Mouse (Mus musculus) CH12.LX (cell line): ENCODE measurements around the gene Lrrc4b. TPM values are rescaled to one million over a fixed set of nuclear protein-coding genes. Genes with fewer than 3 reads are reported as not detected.

ENCODE experiments used
- DNase-seq: peaks from one replicate; pipeline ENCODE4 v3.0.0-alpha.2; 2013; ENCODE audit errors: extremely low read depth
- H3K27ac ChIP-seq: 2 replicates; pipeline ENCODE4 v1.5.1; 2012; ENCODE audit warnings: low read depth, mild to moderate bottlenecking, control low read depth, moderate library complexity; ENCODE audit not compliant: insufficient read depth
- H3K27me3 ChIP-seq: replicated peaks from 2 replicates; pipeline ENCODE3; 2012; ENCODE audit warnings: inconsistent platforms
- H3K36me3 ChIP-seq, 2 experiments: replicated peaks in 1 of 2; 2 replicates each; pipeline versions ENCODE3 to v1.6.1; 2012; ENCODE audit warnings: inconsistent platforms in 1 of 2, low read length in 1 of 2, mild to moderate bottlenecking in 1 of 2, mixed read lengths in 1 of 2, moderate library complexity in 1 of 2; ENCODE audit not compliant: control insufficient read depth in 1 of 2, insufficient read depth in 1 of 2
- H3K4me1 ChIP-seq, 2 experiments: 2 replicates each; pipeline ENCODE4 v1.6.1; 2012; ENCODE audit warnings: inconsistent platforms in 1 of 2, moderate library complexity in 1 of 2; ENCODE audit not compliant: insufficient read depth in 2 of 2, control insufficient read depth in 1 of 2
- H3K4me2 ChIP-seq: 2 replicates; pipeline ENCODE4 v1.6.1; 2012; ENCODE audit warnings: low read depth, mild to moderate bottlenecking, control low read depth; ENCODE audit not compliant: poor library complexity, insufficient read depth, severe bottlenecking
- H3K4me3 ChIP-seq, 3 experiments: fragments of 150-350 bp in 1 of 3; sonication (generic) in 1 of 3; replicated peaks in 1 of 3; 2 replicates each; pipeline versions ENCODE3 to v1.5.1; 2011 to 2012; ENCODE audit warnings: low read depth in 2 of 3, low read length in 2 of 3, mild to moderate bottlenecking in 2 of 3, moderate library complexity in 2 of 3, control low read depth in 1 of 3, improper control_type of control experiment in 1 of 3, inconsistent platforms in 1 of 3, mixed read lengths in 1 of 3; ENCODE audit not compliant: poor library complexity in 1 of 3
- H3K79me2 ChIP-seq: replicated peaks from 2 replicates; pipeline ENCODE4 v1.6.1; 2012; ENCODE audit warnings: mild to moderate bottlenecking, moderate library complexity; ENCODE audit not compliant: control insufficient read depth, poor library complexity, insufficient read depth, severe bottlenecking; ENCODE audit errors: extremely low read depth
- H3K9ac ChIP-seq: 2 replicates; pipeline ENCODE4 v1.6.1; 2012; ENCODE audit warnings: low read depth, mild to moderate bottlenecking, control low read depth, moderate library complexity; ENCODE audit not compliant: insufficient read depth
- H3K9me3 ChIP-seq: replicated peaks from 2 replicates; pipeline ENCODE3; 2012; ENCODE audit warnings: low read length, inconsistent platforms, mixed read lengths
- CTCF ChIP-seq, 2 experiments: IDR thresholded peaks in 1 of 2; conservative IDR thresholded peaks in 1 of 2; 2 replicates each; pipeline ENCODE4 v1.5.1; 2011 to 2012; ENCODE audit warnings: low read depth in 2 of 2, low read length in 2 of 2, improper control_type of control experiment in 1 of 2, inconsistent platforms in 1 of 2, mild to moderate bottlenecking in 1 of 2, moderate library complexity in 1 of 2
- E2F4 ChIP-seq: IDR thresholded peaks from 2 replicates; pipeline ENCODE4 v1.6.1; 2011; ENCODE audit warnings: low read depth, low read length, improper control_type of control experiment; ENCODE audit not compliant: insufficient replicate concordance
- ELF1 ChIP-seq: IDR thresholded peaks from 2 replicates; pipeline ENCODE4 v1.6.1; 2014; ENCODE audit warnings: low read depth, mild to moderate bottlenecking, inconsistent platforms, low read length, improper control_type of control experiment
- EP300 ChIP-seq: IDR thresholded peaks from 2 replicates; pipeline ENCODE4 v1.6.1; 2011; ENCODE audit warnings: low read length, improper control_type of control experiment
- ETS1 ChIP-seq: conservative IDR thresholded peaks from 2 replicates; pipeline ENCODE4 v1.6.1; 2012; ENCODE audit warnings: low read depth, mild to moderate bottlenecking, inconsistent platforms, low read length, improper control_type of control experiment, moderate library complexity
- GABPA ChIP-seq: IDR thresholded peaks from 2 replicates; pipeline ENCODE4 v1.6.1; 2012; ENCODE audit warnings: low read depth, low read length, improper control_type of control experiment, inconsistent platforms; ENCODE audit not compliant: insufficient replicate concordance
- HCFC1 ChIP-seq: IDR thresholded peaks from 2 replicates; pipeline ENCODE4 v1.6.1; 2012; ENCODE audit warnings: low read depth, mild to moderate bottlenecking, inconsistent platforms, low read length, improper control_type of control experiment
- MAFK ChIP-seq: IDR thresholded peaks from 2 replicates; pipeline ENCODE4 v1.6.1; 2011; ENCODE audit warnings: low read length, improper control_type of control experiment; ENCODE audit not compliant: insufficient replicate concordance
- MYC ChIP-seq: IDR thresholded peaks from 2 replicates; pipeline ENCODE4 v1.6.1; 2011; ENCODE audit warnings: low read depth, mild to moderate bottlenecking, improper control_type of control experiment, low read length
- NELFE ChIP-seq: IDR thresholded peaks from 2 replicates; pipeline ENCODE4 v1.6.1; 2011; ENCODE audit warnings: low read depth, low read length, improper control_type of control experiment
- NRF1 ChIP-seq: IDR thresholded peaks from 2 replicates; pipeline ENCODE4 v1.6.1; 2014; ENCODE audit warnings: low read depth, mild to moderate bottlenecking, inconsistent platforms, low read length, improper control_type of control experiment, moderate library complexity
- POLR2A ChIP-seq: IDR thresholded peaks from 2 replicates; pipeline ENCODE4 v1.6.1; 2011; ENCODE audit warnings: low read depth, mild to moderate bottlenecking, improper control_type of control experiment, low read length
- POLR2AphosphoS2 ChIP-seq: IDR thresholded peaks from 2 replicates; pipeline ENCODE4 v1.6.1; 2011; ENCODE audit warnings: low read depth, low read length, improper control_type of control experiment
- RAD21 ChIP-seq: IDR thresholded peaks from 2 replicates; pipeline ENCODE4 v1.6.1; 2011; ENCODE audit warnings: low read depth, mild to moderate bottlenecking, low read length, improper control_type of control experiment, moderate library complexity
- SIN3A ChIP-seq: IDR thresholded peaks from 2 replicates; pipeline ENCODE4 v1.6.1; 2012; ENCODE audit warnings: low read length, improper control_type of control experiment, inconsistent platforms
- TCF12 ChIP-seq: IDR thresholded peaks from 2 replicates; pipeline ENCODE4 v1.6.1; 2014; ENCODE audit warnings: low read depth, mild to moderate bottlenecking, inconsistent platforms, low read length, improper control_type of control experiment
- UBTF ChIP-seq: IDR thresholded peaks from 2 replicates; pipeline ENCODE4 v1.6.1; 2012; ENCODE audit warnings: low read depth, mild to moderate bottlenecking, inconsistent platforms, low read length, improper control_type of control experiment, moderate library complexity
- ZC3H11A ChIP-seq: IDR thresholded peaks from 2 replicates; pipeline ENCODE4 v1.6.1; 2012; ENCODE audit warnings: low read depth, mild to moderate bottlenecking, inconsistent platforms, low read length, improper control_type of control experiment
- ZKSCAN1 ChIP-seq: IDR thresholded peaks from 2 replicates; pipeline ENCODE4 v1.6.1; 2012; ENCODE audit warnings: low read depth, inconsistent platforms, low read length, improper control_type of control experiment, borderline replicate concordance
- ZMIZ1 ChIP-seq: IDR thresholded peaks from 2 replicates; pipeline ENCODE4 v1.6.1; 2012; ENCODE audit warnings: low read depth, mild to moderate bottlenecking, inconsistent platforms, low read length, improper control_type of control experiment
- dilution Hi-C: fragments of 300-500 bp; cut with MboI; formaldehyde crosslinking; loops from 2 replicates; pipeline ENCODE4 v1.14.3; 2020; ENCODE audit warnings: low sequenced_read_pairs; ENCODE audit not compliant: extremely low pct_unique_long_range_greater_than_20kb, extremely low pct_ligation_motif_present
- in situ Hi-C: fragments of 300-500 bp; cut with MboI; formaldehyde crosslinking; loops from 3 replicates; pipeline ENCODE4 v1.14.3; 2019; ENCODE audit warnings: low sequenced_read_pairs, low pct_ligation_motif_present, low pct_unique_long_range_greater_than_20kb, mixed read lengths
- polyA plus RNA-seq: library from polyadenylated mRNA; unstranded; fragments of >175 nt; gene quantifications from 2 replicates; pipeline ENCODE4 v1.2.1, GENCODE M21; 2012; ENCODE audit warnings: low read depth; ENCODE audit not compliant: insufficient read length
- total RNA-seq, 2 experiments: library from RNA; depleted of rRNA; stranded (reverse); fragments of 300-350 nt in 1 of 2; fragments of >200 nt in 1 of 2; gene quantifications; 2 replicates each; pipeline ENCODE4 v1.2.3; 2012 to 2014

Gene Lrrc4b
- total and polyA plus RNA-seq, 3 experiments: 0.04 TPM; not detected in 2

DNA sequence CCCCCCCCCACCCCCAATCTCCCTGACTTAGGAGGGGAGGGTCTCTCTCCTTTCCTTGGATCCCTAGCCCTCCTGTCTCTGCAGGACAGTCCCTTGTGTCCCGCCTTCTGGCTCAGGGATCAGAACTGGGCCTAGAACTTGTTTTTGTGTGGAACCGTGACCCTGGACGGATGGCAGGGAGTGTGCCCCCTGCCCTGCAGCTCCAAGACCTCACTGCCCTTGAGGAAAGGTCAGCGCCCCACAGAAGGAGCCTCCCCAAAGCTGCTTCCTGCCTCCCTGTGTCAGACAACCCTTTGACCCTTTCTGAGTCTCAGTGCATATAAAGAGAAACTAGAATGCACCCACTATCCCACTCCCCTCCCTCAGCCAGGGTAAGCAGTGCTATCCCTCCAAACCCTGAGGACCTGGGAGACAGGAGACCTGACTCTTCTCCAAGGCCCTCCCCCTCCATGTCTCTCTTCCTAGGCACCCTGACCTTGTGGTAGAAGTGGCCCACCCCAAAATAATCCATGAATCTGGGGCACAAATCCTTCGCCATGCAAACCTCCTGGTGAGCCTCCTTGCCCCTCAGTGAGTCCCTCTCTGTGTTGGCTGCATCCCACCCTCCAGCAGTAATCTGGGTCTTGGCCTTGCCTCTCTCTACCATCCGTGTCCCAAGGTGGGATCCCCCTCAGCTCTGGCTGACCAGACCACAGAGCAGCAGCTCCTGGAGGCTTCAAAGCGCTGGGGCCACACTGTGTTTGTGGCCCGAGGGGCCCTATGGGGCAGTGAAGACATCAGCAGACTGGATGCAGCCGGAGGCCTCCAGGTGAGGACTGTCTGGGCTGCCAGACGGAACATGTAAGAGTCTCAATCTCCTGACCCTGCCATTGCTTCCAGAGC, 37.4 kb downstream of the Lrrc4b start:
- no peak for DNase-seq
- in situ Hi-C loops (no loop called here), dilution Hi-C loops (no loop called here)
- Histone ChIP-seq H3K9me3 (peaks cover 9% of the 10 kb centered on the region), H3K4me3 (no peak overlapping the region), H3K4me2 (no peak overlapping the region), H3K36me3 (peaks cover 3 to 19% of the 10 kb centered on the region in 2 experiments), H3K27me3 (peaks cover 47% of the 10 kb centered on the region), H3K27ac (no peak overlapping the region), H3K4me1 (peaks cover 8 to 22% of the 10 kb centered on the region in 2 experiments), H3K79me2 (no peaks in the 10 kb centered on the region), H3K9ac (no peak overlapping the region)
- TF ChIP-seq GABPA: no peak
- no peak for TF ChIP-seq NRF1
- no peak for TF ChIP-seq ELF1
- no peak for TF ChIP-seq HCFC1
- no peak for TF ChIP-seq CTCF (conservative IDR thresholded peaks at IDR 0.05 in 1 of 2, IDR thresholded peaks at IDR 0.05 in 1 of 2; ENCODE audit: low read depth in 2 of 2, low read length in 2 of 2)
- TF ChIP-seq UBTF: no peak
- no peak for TF ChIP-seq POLR2AphosphoS2
- no peak for TF ChIP-seq ZC3H11A
- TF ChIP-seq RAD21: no peak
- TF ChIP-seq E2F4: no peak
- TF ChIP-seq ZKSCAN1: no peak
- no peak for TF ChIP-seq MAFK
- no peak for TF ChIP-seq ETS1
- TF ChIP-seq ZMIZ1: no peak

DNA sequence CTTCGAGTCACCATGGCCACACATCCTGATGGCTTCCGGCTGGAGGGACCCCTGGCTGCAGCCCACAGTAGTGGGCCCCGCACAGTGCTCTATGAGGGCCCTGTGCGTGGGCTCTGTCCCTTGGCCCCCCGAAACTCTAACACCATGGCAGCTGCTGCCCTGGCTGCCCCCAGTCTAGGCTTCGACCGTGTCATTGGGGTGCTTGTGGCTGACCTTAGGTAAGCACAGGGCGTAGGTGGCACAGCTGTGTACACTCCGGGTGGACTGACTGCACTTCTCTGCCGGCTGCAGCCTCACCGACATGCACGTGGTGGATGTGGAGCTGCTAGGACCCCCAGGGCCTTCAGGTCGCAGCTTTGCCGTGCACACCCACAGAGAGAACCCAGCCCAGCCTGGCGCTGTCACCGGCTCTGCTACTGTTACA, 38.1 kb downstream of the Lrrc4b start:
- H3K9ac ChIP-seq: no peak overlapping the region
- in situ Hi-C loops (no loop called here), dilution Hi-C loops (no loop called here)
- H3K4me2 ChIP-seq: no peak overlapping the region
- no peak for TF ChIP-seq NELFE
- TF ChIP-seq MYC: no peak
- no peak for TF ChIP-seq EP300
- no peak for TF ChIP-seq CTCF (conservative IDR thresholded peaks at IDR 0.05 in 1 of 2, IDR thresholded peaks at IDR 0.05 in 1 of 2; ENCODE audit: low read depth in 2 of 2, low read length in 2 of 2)
- no peak for TF ChIP-seq SIN3A
- no peak for TF ChIP-seq TCF12
- no peak for TF ChIP-seq POLR2A
- DNase-seq: no peak
- peaks cover 8 to 22% of the 10 kb centered on the region in 2 experiments for H3K4me1 ChIP-seq
- no peaks in the 10 kb centered on the region for H3K79me2 ChIP-seq
- no peak overlapping the region for H3K27ac ChIP-seq
- peak overlapping the region in 1 of 3 experiments; percentile 68 for H3K4me3 ChIP-seq
- H3K27me3 ChIP-seq: peaks cover 41% of the 10 kb centered on the region
- peaks cover 3% of the 10 kb centered on the region for H3K9me3 ChIP-seq
- peaks cover 4 to 26% of the 10 kb centered on the region in 2 experiments for H3K36me3 ChIP-seq
